Mouse (Mus musculus): ENCODE measurements around the gene Pde4c. TPM values are rescaled to one million over a fixed set of nuclear protein-coding genes. Genes with fewer than 3 reads are reported as not detected.

Gene Pde4c
- polyA plus RNA-seq, 1 experiment from 2014 or later: 0.09 TPM

DNA sequence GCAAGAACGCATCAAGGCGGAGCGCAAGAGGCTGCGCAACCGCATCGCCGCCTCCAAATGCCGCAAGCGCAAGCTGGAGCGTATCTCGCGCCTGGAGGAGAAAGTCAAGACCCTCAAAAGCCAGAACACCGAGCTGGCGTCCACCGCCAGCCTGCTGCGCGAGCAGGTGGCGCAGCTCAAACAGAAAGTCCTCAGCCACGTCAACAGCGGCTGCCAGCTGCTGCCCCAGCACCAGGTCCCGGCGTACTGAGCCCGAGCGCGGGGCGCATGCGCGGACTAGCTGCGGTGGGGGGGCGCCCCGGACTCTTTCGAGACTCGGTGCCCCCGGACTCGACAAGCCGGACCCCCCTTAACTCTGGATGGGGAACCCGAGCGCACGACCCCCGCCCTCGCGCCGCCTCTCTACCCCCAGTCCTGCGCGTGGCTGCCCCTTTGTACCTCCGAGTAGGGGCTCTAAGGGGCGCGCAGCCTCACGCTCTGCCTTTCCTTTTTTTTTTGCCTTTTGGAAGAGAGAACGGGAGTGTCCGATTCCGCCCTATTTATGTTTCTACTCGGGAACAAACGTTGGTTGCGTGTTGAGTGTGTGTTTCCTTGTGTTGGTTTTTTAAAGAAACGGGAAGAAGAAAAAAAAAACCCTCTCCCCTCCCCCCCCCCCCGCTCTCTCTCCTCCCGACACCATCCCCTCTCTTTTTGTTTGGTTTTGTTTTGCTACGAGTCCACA lies 23.5 kb upstream of the Pde4c start:
- no peaks in the 10 kb centered on the region for H3K9me3 ChIP-seq (ENCODE audit: control insufficient read depth, low read length)
- peaks cover 5% of the 10 kb centered on the region for H3K36me3 ChIP-seq (ENCODE audit: control insufficient read depth, insufficient read depth, low read length)
- ATAC-seq (ENCODE audit: low FRiP score) (no peak), DNase-seq (ENCODE audit: low spot score) (peak; percentile 88)
- H3K9ac ChIP-seq (ENCODE audit: low read depth, low read length): peak overlapping the region; percentile 99
- peaks cover 24% of the 10 kb centered on the region for H3K4me1 ChIP-seq (replicated peaks; ENCODE audit: control insufficient read depth, insufficient read depth, low read length)
- peak overlapping the region; percentile 99 for H3K27ac ChIP-seq (ENCODE audit: low read depth, low read length)
- under 1% methylated on average over 53 of the region's 59 CpGs for WGBS
- H3K4me2 ChIP-seq (replicated peaks; ENCODE audit: low read depth, low read length): peak overlapping the region; percentile 60
- no peaks in the 10 kb centered on the region for H3K27me3 ChIP-seq (ENCODE audit: control insufficient read depth, insufficient read depth, low read length)
- peak overlapping the region; percentile 99 for H3K4me3 ChIP-seq (ENCODE audit: low read depth, low read length)

DNA sequence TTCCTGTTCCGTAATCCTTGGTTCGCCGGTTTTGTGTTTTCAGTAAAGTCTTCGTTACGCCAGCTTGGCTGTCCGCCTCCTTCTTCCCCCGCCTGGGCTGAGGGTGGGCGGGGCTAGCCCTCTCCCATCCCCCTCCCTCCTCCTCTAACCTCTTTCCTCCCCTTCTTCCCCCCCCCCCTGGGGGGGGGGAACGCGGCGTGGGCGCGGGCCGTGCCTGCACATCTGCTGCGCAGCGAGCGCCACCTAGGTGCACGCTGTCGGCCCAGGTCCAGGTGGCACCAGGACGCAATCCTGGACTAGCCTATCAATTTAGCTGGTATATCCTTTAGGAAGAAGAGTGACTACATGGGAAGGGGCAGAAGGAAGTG lies 23.0 kb upstream of the Pde4c start:
- Histone ChIP-seq H3K4me2 (replicated peaks; ENCODE audit: low read depth, low read length) (peak overlapping the region; percentile 60), H3K27me3 (ENCODE audit: control insufficient read depth, insufficient read depth, low read length) (no peaks in the 10 kb centered on the region), H3K4me1 (replicated peaks; ENCODE audit: control insufficient read depth, insufficient read depth, low read length) (peaks cover 24% of the 10 kb centered on the region), H3K4me3 (ENCODE audit: low read depth, low read length) (peak overlapping the region; percentile 99), H3K9ac (ENCODE audit: low read depth, low read length) (peak overlapping the region; percentile 99), H3K27ac (ENCODE audit: low read depth, low read length) (peak overlapping the region; percentile 99), H3K9me3 (ENCODE audit: control insufficient read depth, low read length) (no peaks in the 10 kb centered on the region), H3K36me3 (ENCODE audit: control insufficient read depth, insufficient read depth, low read length) (peaks cover 5% of the 10 kb centered on the region)
- WGBS: 1% methylated on average over 14 of the region's 20 CpGs
- DNase-seq (ENCODE audit: low spot score) (peak; percentile 95), ATAC-seq (ENCODE audit: low FRiP score) (peak; percentile 7; the same call in 1 of the 2 replicates)

DNA sequence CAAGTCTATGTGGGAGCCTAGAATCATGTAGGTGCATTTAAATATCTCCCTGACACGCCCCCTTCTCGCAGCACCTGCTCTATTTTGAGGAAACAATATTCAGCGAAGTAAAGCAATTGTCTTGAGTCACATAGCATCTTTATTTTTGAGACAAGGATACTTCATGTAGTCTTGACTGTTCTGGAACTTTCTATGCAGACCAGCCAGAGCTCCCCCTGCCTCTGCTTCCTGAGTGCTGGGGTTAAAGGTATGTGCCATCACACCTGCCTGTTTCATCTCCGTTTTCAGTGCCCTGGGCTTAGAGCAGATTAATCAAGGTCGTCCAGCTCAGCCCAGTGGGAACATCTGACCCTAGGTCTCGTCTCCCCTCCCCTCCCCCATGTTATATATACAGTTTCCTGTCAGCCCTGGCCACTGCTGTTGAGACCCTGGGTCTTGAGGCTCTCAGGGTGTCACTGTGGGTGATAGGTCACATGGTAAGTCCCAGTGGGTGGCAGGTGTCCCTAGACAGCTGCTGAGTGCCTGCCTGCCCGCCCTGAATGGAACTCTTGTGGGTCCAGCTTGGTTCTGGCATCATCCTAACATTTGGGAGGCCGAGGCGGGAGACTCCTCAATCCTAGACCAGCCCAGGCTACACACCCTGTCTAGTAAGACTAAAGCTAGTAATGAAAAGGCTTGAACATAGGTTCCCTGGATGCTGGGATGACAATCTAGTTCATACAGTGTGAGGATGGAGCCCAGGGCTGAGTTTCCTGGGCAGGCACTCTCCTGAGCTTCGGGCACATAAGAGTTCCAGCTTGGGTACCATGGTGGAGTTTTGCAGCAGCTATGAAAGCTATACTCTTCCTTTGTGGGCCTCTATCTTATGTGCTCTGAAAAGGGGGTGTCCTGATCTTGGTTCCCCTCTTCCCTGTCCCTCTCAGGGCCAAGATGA lies 22.2 kb upstream of the Pde4c start:
- peak overlapping the region; percentile 99 for H3K9ac ChIP-seq (ENCODE audit: low read depth, low read length)
- H3K4me2 ChIP-seq (replicated peaks; ENCODE audit: low read depth, low read length): peak overlapping the region; percentile 60
- H3K4me3 ChIP-seq (ENCODE audit: low read depth, low read length): peak overlapping the region; percentile 99
- no peaks in the 10 kb centered on the region for H3K9me3 ChIP-seq (ENCODE audit: control insufficient read depth, low read length)
- DNase-seq (ENCODE audit: low spot score) (no peak), ATAC-seq (ENCODE audit: low FRiP score) (no peak)
- H3K27ac ChIP-seq (ENCODE audit: low read depth, low read length): peak overlapping the region; percentile 62; the same call in 1 of the 2 replicates
- H3K4me1 ChIP-seq (replicated peaks; ENCODE audit: control insufficient read depth, insufficient read depth, low read length): peaks cover 20% of the 10 kb centered on the region
- peaks cover 5% of the 10 kb centered on the region for H3K36me3 ChIP-seq (ENCODE audit: control insufficient read depth, insufficient read depth, low read length)
- 54% methylated on average over 10 of the region's 10 CpGs for WGBS
- no peaks in the 10 kb centered on the region for H3K27me3 ChIP-seq (ENCODE audit: control insufficient read depth, insufficient read depth, low read length)

DNA sequence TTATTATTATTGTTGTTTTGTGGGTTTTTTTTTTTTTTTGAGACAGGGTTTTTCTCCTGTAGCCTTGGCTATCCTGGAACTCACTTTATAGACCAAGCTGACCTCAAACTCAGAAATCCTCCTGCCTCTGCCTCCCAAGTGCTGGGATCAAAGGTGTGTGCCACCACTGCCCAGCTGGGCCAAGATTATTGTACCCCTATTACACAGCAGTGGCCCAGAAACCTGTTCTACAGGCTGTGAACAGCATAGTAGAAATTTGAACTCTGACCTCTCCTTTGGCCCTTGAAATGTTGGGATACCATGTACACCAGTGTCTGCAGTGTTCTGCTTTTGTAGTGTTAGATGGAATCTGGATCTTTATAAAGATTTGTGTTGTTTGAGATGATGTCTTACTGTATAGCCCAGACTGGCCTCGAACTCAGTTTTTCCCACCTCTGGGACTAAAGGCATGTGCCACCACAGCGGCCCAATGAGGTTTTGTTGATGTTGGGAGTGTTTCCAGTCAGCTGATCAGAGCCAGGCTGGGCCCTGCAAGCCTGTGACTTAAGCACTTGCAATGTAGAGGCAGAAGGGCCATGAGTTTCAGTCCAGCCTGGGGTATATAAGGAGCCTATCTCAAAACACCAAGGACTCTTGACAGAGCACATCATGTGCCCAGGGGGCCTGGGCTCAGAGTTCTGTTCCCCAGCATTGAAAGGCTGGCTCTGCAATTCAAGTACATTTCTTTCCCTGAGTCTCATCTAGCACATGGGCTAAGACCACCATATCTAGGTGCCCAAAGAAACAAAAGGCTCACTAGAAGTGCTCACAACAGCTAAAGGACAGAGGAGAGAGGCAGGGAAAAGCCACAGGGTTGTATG lies 21.3 kb upstream of the Pde4c start:
- Histone ChIP-seq H3K4me2 (replicated peaks; ENCODE audit: low read depth, low read length) (no peak overlapping the region; the same call in none of the 2 replicates), H3K36me3 (ENCODE audit: control insufficient read depth, insufficient read depth, low read length) (peaks cover 5% of the 10 kb centered on the region), H3K4me1 (replicated peaks; ENCODE audit: control insufficient read depth, insufficient read depth, low read length) (peaks cover 12% of the 10 kb centered on the region), H3K27ac (ENCODE audit: low read depth, low read length) (no peak overlapping the region), H3K4me3 (ENCODE audit: low read depth, low read length) (0 out of 2 replicates have a peak overlapping the region, but pooled peaks have one; percentile 10), H3K27me3 (ENCODE audit: control insufficient read depth, insufficient read depth, low read length) (no peaks in the 10 kb centered on the region), H3K9me3 (ENCODE audit: control insufficient read depth, low read length) (no peaks in the 10 kb centered on the region), H3K9ac (ENCODE audit: low read depth, low read length) (no peak overlapping the region)
- DNase-seq (ENCODE audit: low spot score): no peak
- WGBS: 90% methylated on average over 2 of the region's 2 CpGs
- no peak for ATAC-seq (ENCODE audit: low FRiP score)

DNA sequence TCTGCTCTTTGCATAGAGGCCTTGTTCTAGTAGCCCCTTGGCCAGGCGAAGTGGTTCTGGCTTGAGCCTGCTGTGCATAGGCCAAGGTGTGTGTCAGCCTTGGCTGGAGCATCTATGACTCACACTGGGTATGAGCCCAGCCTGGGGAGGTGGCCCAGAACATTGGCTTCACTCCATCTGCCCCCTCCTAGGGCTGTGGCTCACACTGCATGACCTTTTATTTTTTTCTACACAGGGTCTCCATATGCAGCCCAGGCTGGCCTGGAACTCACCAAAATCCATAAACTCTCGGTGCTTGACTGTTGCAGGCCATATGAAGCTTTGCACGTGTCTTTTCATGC lies 20.7 kb upstream of the Pde4c start:
- Histone ChIP-seq H3K9me3 (ENCODE audit: control insufficient read depth, low read length) (no peaks in the 10 kb centered on the region), H3K27me3 (ENCODE audit: control insufficient read depth, insufficient read depth, low read length) (no peaks in the 10 kb centered on the region), H3K4me1 (replicated peaks; ENCODE audit: control insufficient read depth, insufficient read depth, low read length) (peaks cover 10% of the 10 kb centered on the region), H3K4me2 (replicated peaks; ENCODE audit: low read depth, low read length) (no peak overlapping the region), H3K36me3 (ENCODE audit: control insufficient read depth, insufficient read depth, low read length) (peaks cover 5% of the 10 kb centered on the region), H3K9ac (ENCODE audit: low read depth, low read length) (no peak overlapping the region), H3K4me3 (ENCODE audit: low read depth, low read length) (no peak overlapping the region), H3K27ac (ENCODE audit: low read depth, low read length) (no peak overlapping the region)
- 80% methylated on average over 3 of the region's 3 CpGs for WGBS
- ATAC-seq (ENCODE audit: low FRiP score) (no peak), DNase-seq (ENCODE audit: low spot score) (no peak)

DNA sequence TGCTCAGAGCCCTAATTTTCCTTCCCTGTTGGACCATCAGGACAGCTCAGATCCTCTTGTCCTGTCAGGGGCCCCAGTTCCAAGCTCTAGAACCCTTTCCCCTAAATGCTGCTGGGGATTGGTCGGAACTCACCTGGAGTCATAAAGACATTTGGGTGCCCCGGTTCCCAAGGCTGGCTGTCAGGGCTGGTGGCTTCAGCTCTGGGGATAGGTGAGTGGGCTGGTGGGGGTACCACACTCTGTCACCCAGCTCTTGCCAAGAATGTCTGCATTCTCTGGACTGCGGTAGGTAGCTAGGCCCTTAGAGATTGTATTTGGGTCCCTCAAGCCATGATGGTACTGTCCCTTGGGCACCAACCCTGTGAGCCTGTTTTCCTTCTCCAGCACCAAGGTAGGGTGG lies 20.2 kb upstream of the Pde4c start, which contains the start of gene Iqcn:
Gene Iqcn, plus strand, starts transcription at position 171 of the 400 bp plus-strand sequence.
- ATAC-seq (ENCODE audit: low FRiP score) (no peak), DNase-seq (ENCODE audit: low spot score) (no peak)
- H3K27me3 ChIP-seq (ENCODE audit: control insufficient read depth, insufficient read depth, low read length): no peaks in the 10 kb centered on the region
- WGBS: 96% methylated on average over 3 of the region's 3 CpGs
- H3K4me2 ChIP-seq (replicated peaks; ENCODE audit: low read depth, low read length): no peak within 1 kb of the TSS
- peaks cover 5% of the 10 kb centered on the region for H3K36me3 ChIP-seq (ENCODE audit: control insufficient read depth, insufficient read depth, low read length)
- H3K9me3 ChIP-seq (ENCODE audit: control insufficient read depth, low read length): no peaks in the 10 kb centered on the region
- no peak within 1 kb of the TSS for H3K27ac ChIP-seq (ENCODE audit: low read depth, low read length)
- no peak within 1 kb of the TSS for H3K9ac ChIP-seq (ENCODE audit: low read depth, low read length)
- no peak within 1 kb of the TSS for H3K4me3 ChIP-seq (ENCODE audit: low read depth, low read length)
- peaks cover 8% of the 10 kb centered on the region for H3K4me1 ChIP-seq (replicated peaks; ENCODE audit: control insufficient read depth, insufficient read depth, low read length)

DNA sequence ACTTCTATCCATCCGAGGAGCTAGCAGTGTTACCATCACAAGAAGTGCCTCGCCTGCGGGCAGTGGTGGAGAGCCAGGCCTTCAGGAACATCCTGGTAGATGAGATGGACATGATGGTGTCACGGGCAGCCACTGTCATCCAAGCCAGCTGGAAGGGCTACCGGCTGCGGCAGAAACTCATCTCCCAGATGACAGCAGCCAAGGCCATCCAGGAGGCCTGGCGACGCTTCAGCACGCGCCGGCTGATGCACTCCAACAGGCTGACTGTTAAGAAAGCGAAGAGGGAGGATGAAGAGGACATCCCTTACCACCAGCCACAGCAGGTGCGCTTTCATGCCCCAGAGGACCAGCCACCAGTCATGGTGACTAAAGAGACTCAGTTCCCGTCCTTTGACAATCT lies 15.2 kb upstream of the Pde4c start:
- DNase-seq (ENCODE audit: low spot score) (no peak), ATAC-seq (ENCODE audit: low FRiP score) (no peak)
- WGBS: 91% methylated on average over 14 of the region's 14 CpGs
- Histone ChIP-seq H3K4me1 (replicated peaks; ENCODE audit: control insufficient read depth, insufficient read depth, low read length) (no peaks in the 10 kb centered on the region), H3K9me3 (ENCODE audit: control insufficient read depth, low read length) (no peaks in the 10 kb centered on the region), H3K27me3 (ENCODE audit: control insufficient read depth, insufficient read depth, low read length) (no peaks in the 10 kb centered on the region), H3K9ac (ENCODE audit: low read depth, low read length) (no peak overlapping the region), H3K4me3 (ENCODE audit: low read depth, low read length) (no peak overlapping the region), H3K36me3 (ENCODE audit: control insufficient read depth, insufficient read depth, low read length) (peaks cover 1% of the 10 kb centered on the region), H3K27ac (ENCODE audit: low read depth, low read length) (no peak overlapping the region), H3K4me2 (replicated peaks; ENCODE audit: low read depth, low read length) (no peak overlapping the region)

DNA sequence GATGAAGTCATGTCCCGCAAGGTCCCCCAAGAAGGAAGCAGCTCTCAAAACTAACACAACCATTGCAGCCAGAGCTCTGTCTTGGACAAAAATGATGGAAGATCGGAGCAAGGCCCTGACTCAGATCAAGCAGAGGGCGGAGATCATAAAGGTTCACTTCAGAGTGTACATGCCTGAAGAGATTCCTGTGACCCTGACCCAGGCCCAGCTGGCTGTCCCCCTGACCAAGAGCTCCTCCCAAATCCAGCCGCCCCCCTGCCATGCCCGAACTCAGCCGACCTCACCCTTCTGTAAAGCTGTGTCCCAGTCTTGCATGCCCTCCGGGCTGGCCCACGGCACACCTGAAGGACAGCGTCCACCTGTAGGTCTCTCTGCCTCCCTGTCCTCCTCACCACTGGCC lies 13.7 kb upstream of the Pde4c start:
- no peaks in the 10 kb centered on the region for H3K9me3 ChIP-seq (ENCODE audit: control insufficient read depth, low read length)
- no peak overlapping the region for H3K4me3 ChIP-seq (ENCODE audit: low read depth, low read length)
- H3K27me3 ChIP-seq (ENCODE audit: control insufficient read depth, insufficient read depth, low read length): no peaks in the 10 kb centered on the region
- no peak overlapping the region for H3K4me2 ChIP-seq (replicated peaks; ENCODE audit: low read depth, low read length)
- no peaks in the 10 kb centered on the region for H3K36me3 ChIP-seq (ENCODE audit: control insufficient read depth, insufficient read depth, low read length)
- H3K9ac ChIP-seq (ENCODE audit: low read depth, low read length): no peak overlapping the region
- no peaks in the 10 kb centered on the region for H3K4me1 ChIP-seq (replicated peaks; ENCODE audit: control insufficient read depth, insufficient read depth, low read length)
- no peak overlapping the region for H3K27ac ChIP-seq (ENCODE audit: low read depth, low read length)
- DNase-seq (ENCODE audit: low spot score): no peak
- ATAC-seq (ENCODE audit: low FRiP score): no peak
- 89% methylated on average over 9 of the region's 9 CpGs for WGBS
